Mouse (Mus musculus) kidney, postnatal 0 days (tissue): ENCODE measurements around the gene Cnot3. TPM values are rescaled to one million over a fixed set of nuclear protein-coding genes. Genes with fewer than 3 reads are reported as not detected.
A peak's percentile ranks its signal among the peaks of the same experiment; 100 is the strongest.
"Not testable (repeated sequence)": the region's sequence is repeated elsewhere in the genome, so short reads cannot be mapped to it uniquely, and the experiment has no call there.

Experiments used
- ATAC-seq: fragments of 200-750 bp; cut with Nextera tagmentation; replicated peaks from 2 replicates; pipeline ENCODE4 v1.8.0; 2017; ENCODE audit warnings: low read depth, moderate number of reproducible peaks, moderate TSS enrichment, moderate library complexity; ENCODE audit not compliant: low FRiP score
- DNase-seq: peaks from one replicate; pipeline ENCODE4 v3.0.0-alpha.2; 2016; ENCODE audit warnings: low spot score
- H3K27ac ChIP-seq: fragments of 300-500 bp; sonication (generic); 2 replicates; pipeline ENCODE4 v1.5.1; 2014; ENCODE audit warnings: mild to moderate bottlenecking
- H3K27me3 ChIP-seq: fragments of 300-500 bp; sonication (generic); 2 replicates; pipeline ENCODE4 v1.6.1; 2014; ENCODE audit warnings: low read length, mixed read lengths; ENCODE audit not compliant: insufficient read depth
- H3K36me3 ChIP-seq: fragments of 300-500 bp; sonication (generic); 2 replicates; pipeline ENCODE4 v1.6.1; 2014; ENCODE audit warnings: low read length, mixed read lengths; ENCODE audit not compliant: insufficient read depth
- H3K4me1 ChIP-seq: fragments of 300-500 bp; sonication (generic); replicated peaks from 2 replicates; pipeline ENCODE4 v1.6.1; 2014; ENCODE audit warnings: antibody characterized with exemption, low read length, mixed read lengths; ENCODE audit not compliant: insufficient read depth
- H3K4me2 ChIP-seq: fragments of 300-500 bp; sonication (generic); 2 replicates; pipeline ENCODE4 v1.6.1; 2014; ENCODE audit warnings: mild to moderate bottlenecking, low read length, moderate library complexity, mixed read lengths
- H3K4me3 ChIP-seq: fragments of 300-500 bp; sonication (generic); replicated peaks from 2 replicates; pipeline ENCODE4 v1.5.1; 2014; ENCODE audit warnings: low read depth, low read length
- H3K9ac ChIP-seq: fragments of 300-500 bp; sonication (generic); 2 replicates; pipeline ENCODE4 v1.6.1; 2014; ENCODE audit warnings: low read depth, low read length
- H3K9me3 ChIP-seq: fragments of 300-500 bp; sonication (generic); replicated peaks from 2 replicates; pipeline ENCODE4 v1.6.1; 2016; ENCODE audit warnings: low read length, inconsistent platforms, mixed read lengths
- CTCF ChIP-seq: IDR thresholded peaks from 2 replicates; pipeline ENCODE4 v1.5.1; 2016; ENCODE audit warnings: antibody characterized with exemption, low read depth, mild to moderate bottlenecking, moderate library complexity
- WGBS: fragments of 180-500 bp; shearing (Covaris S2); extraction: QIAGEN DNeasy Blood & Tissue Kit; methylation state at CpG from one replicate; pipeline ENCODE4 v1.1.7; 2014; 5-methylcytosine and 5-hydroxymethylcytosine counted together
- polyA plus RNA-seq: library from polyadenylated mRNA; unstranded; fragments of >200 nt; fragmentation: Nextera tagmentation; extraction: Ambion mirVana; gene quantifications from 2 replicates; pipeline ENCODE4 v1.2.1, GENCODE M21; 2015

The Cnot3 gene
- polyA plus RNA-seq = 39.0 and 41.7 TPM in 2 replicates

- DNase-seq = peak; percentile 99
- H3K4me2 ChIP-seq = peak within 1 kb of the TSS; percentile 71
- WGBS = 1% methylated on average over 57 of the region's 58 CpGs
- H3K4me3 ChIP-seq = peak within 1 kb of the TSS; percentile 85
- peaks cover 5% of the 10 kb centered on the region for H3K36me3 ChIP-seq
- H3K9ac ChIP-seq = peak within 1 kb of the TSS; percentile 98
- peaks cover 26% of the 10 kb centered on the region for H3K4me1 ChIP-seq
- no peaks in the 10 kb centered on the region for H3K27me3 ChIP-seq
- TF ChIP-seq CTCF = no peak
- H3K27ac ChIP-seq = peak within 1 kb of the TSS; percentile 99
- ATAC-seq = peak; percentile 98
- H3K9me3 ChIP-seq = no peaks in the 10 kb centered on the region
Observed at GRCm38 (mm10) chr7:3644672-3645487, at the start of gene Cnot3. TSS of gene Cnot3 (plus strand) at chr7:3645268.

- 55% methylated on average over 1 of the region's 1 CpGs for WGBS
- not testable (repeated sequence) for H3K27ac ChIP-seq, H3K36me3 ChIP-seq, H3K9me3 ChIP-seq, ATAC-seq, H3K4me2 ChIP-seq, H3K4me3 ChIP-seq, H3K27me3 ChIP-seq, DNase-seq, H3K9ac ChIP-seq, H3K4me1 ChIP-seq
Observed at GRCm38 (mm10) chr7:3597755-3598154, 47.3 kb upstream of the Cnot3 start.

- no peak overlapping the region for H3K27ac ChIP-seq
- DNase-seq (peak; percentile 89), ATAC-seq (peak; percentile 49; the same call in 1 of the 2 replicates)
- no peaks in the 10 kb centered on the region for H3K27me3 ChIP-seq
- no peak overlapping the region for H3K4me3 ChIP-seq
- 7% methylated on average over 4 of the region's 4 CpGs for WGBS
- H3K4me2 ChIP-seq = no peak overlapping the region
- peak; percentile 93 for TF ChIP-seq CTCF
- no peaks in the 10 kb centered on the region for H3K36me3 ChIP-seq
- H3K9me3 ChIP-seq = no peaks in the 10 kb centered on the region
- no peak overlapping the region for H3K9ac ChIP-seq
- no peaks in the 10 kb centered on the region for H3K4me1 ChIP-seq
Observed at GRCm38 (mm10) chr7:3601119-3601518, 43.9 kb upstream of the Cnot3 start.

GRCm38 (mm10) chr7:3606798-3607197 is 38.3 kb upstream of the Cnot3 start:
- Histone ChIP-seq H3K4me1 (no peaks in the 10 kb centered on the region), H3K9ac (no peak overlapping the region), H3K9me3 (no peaks in the 10 kb centered on the region), H3K4me2 (no peak overlapping the region), H3K4me3 (no peak overlapping the region), H3K27me3 (no peaks in the 10 kb centered on the region), H3K36me3 (no peaks in the 10 kb centered on the region), H3K27ac (no peak overlapping the region)
- whole genome bisulfite sequencing = 12% methylated on average over 2 of the region's 2 CpGs
- DNase-seq (peak; percentile 74), ATAC-seq (peak; percentile 89; the same call in 1 of the 2 replicates)
- peak; percentile 67 for TF ChIP-seq CTCF

- Histone ChIP-seq H3K4me1 (no peaks in the 10 kb centered on the region), H3K9ac (no peak overlapping the region), H3K27me3 (no peaks in the 10 kb centered on the region), H3K36me3 (no peaks in the 10 kb centered on the region), H3K4me3 (no peak overlapping the region), H3K27ac (no peak overlapping the region), H3K4me2 (no peak overlapping the region), H3K9me3 (no peaks in the 10 kb centered on the region)
- 59% methylated on average over 6 of the region's 6 CpGs for WGBS
- DNase-seq (peak; percentile 67), ATAC-seq (no peak)
- TF ChIP-seq CTCF = no peak
Observed at GRCm38 (mm10) chr7:3607391-3607790, 37.7 kb upstream of the Cnot3 start.

GRCm38 (mm10) chr7:3608668-3609067 is 36.4 kb upstream of the Cnot3 start:
- no peaks in the 10 kb centered on the region for H3K36me3 ChIP-seq
- no peak overlapping the region for H3K4me3 ChIP-seq
- H3K4me2 ChIP-seq = no peak overlapping the region
- ATAC-seq (no peak), DNase-seq (no peak)
- H3K27me3 ChIP-seq = no peaks in the 10 kb centered on the region
- H3K4me1 ChIP-seq = no peaks in the 10 kb centered on the region
- H3K27ac ChIP-seq = no peak overlapping the region
- WGBS = 90% methylated on average over 3 of the region's 3 CpGs
- no peak overlapping the region for H3K9ac ChIP-seq
- TF ChIP-seq CTCF = no peak
- no peaks in the 10 kb centered on the region for H3K9me3 ChIP-seq
